Mouse (Mus musculus) retina, postnatal 7 days (tissue): ENCODE results near the gene Ppm1l.

Source experiments
- DNase-seq: peaks from one replicate; pipeline ENCODE4 v3.0.0-alpha.2; 2012; ENCODE audit warnings: low read depth, low spot score

Ppm1l gene

GRCm38 (mm10) chr3:69316391-69317195 is at the start of gene Ppm1l:
Gene Ppm1l, plus strand, starts transcription at chr3:69316861.
- DNase-seq, result peak; percentile 96

GRCm38 (mm10) chr3:69271812-69272211 is 44.8 kb upstream of the Ppm1l start:
- no peak for DNase-seq

- DNase-seq, result no peak
Observed at GRCm38 (mm10) chr3:69274018-69274663, 42.5 kb upstream of the Ppm1l start.

- DNase-seq, result no peak
Observed at GRCm38 (mm10) chr3:69274664-69275312, 41.9 kb upstream of the Ppm1l start.

GRCm38 (mm10) chr3:69278648-69279047 is 38.0 kb upstream of the Ppm1l start:
- DNase-seq, result no peak

GRCm38 (mm10) chr3:69282406-69282805 is 34.3 kb upstream of the Ppm1l start:
- DNase-seq, result no peak

- DNase-seq, result no peak
Observed at GRCm38 (mm10) chr3:69283085-69283847, 33.4 kb upstream of the Ppm1l start.

- DNase-seq, result peak; percentile 14
Observed at GRCm38 (mm10) chr3:69289833-69290232, 26.8 kb upstream of the Ppm1l start.

GRCm38 (mm10) chr3:69290294-69290693 is 26.4 kb upstream of the Ppm1l start:
- no peak for DNase-seq

GRCm38 (mm10) chr3:69290844-69291243 is 25.8 kb upstream of the Ppm1l start:
- no peak for DNase-seq

GRCm38 (mm10) chr3:69292628-69293027 is 24.0 kb upstream of the Ppm1l start:
- no peak for DNase-seq

GRCm38 (mm10) chr3:69296270-69296669 is 20.4 kb upstream of the Ppm1l start:
- DNase-seq, result no peak

GRCm38 (mm10) chr3:69300121-69300520 is 16.5 kb upstream of the Ppm1l start:
- DNase-seq, result no peak

- no peak for DNase-seq
Observed at GRCm38 (mm10) chr3:69315810-69316390, 761 bp upstream of the Ppm1l start.

- peak; percentile 13 for DNase-seq
Observed at GRCm38 (mm10) chr3:69317251-69318125, 827 bp downstream of the Ppm1l start.

GRCm38 (mm10) chr3:69318131-69318951 is 1.7 kb downstream of the Ppm1l start:
- DNase-seq, result no peak

- DNase-seq, result no peak
Observed at GRCm38 (mm10) chr3:69319061-69319720, 2.5 kb downstream of the Ppm1l start.

- DNase-seq, result no peak
Observed at GRCm38 (mm10) chr3:69323982-69324381, 7.3 kb downstream of the Ppm1l start.

- DNase-seq, result no peak
Observed at GRCm38 (mm10) chr3:69329910-69330309, 13.2 kb downstream of the Ppm1l start.
